Mouse (Mus musculus) cerebellum, postnatal 4 days (tissue): ENCODE measurements around the gene Olfr594.
"Not testable (repeated sequence)": the region's sequence is repeated elsewhere in the genome, so short reads cannot be mapped to it uniquely, and the experiment has no call there.

Experiments used
- DNase-seq, 2 experiments: peaks; one replicate each; pipeline ENCODE4 v3.0.0; 2022; ENCODE audit warnings: low spot score in 2 of 2, mixed read lengths in 1 of 2

Gene Olfr594

DNA sequence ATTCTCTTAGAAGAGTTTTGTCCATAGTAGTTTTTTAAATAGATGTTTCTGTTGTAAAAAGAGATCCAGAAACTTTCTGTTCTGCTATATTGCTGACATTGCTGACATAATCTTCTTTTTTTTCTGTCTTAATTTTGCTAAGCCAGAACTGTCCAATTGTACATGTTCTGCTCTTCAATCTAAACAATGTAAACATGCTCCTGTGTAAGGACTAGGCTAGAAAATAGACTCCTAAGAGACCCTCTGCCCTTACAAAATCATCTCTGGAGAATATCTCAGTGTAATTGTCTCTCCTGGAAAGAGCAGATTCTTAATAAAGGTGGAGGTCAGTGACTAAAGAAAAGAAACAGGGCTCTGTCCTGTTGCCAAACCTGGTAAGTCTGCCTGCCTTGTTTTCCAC, at the start of gene Olfr594:
Gene Olfr594 (plus strand): TSS at position 301 of the 400 bp plus-strand sequence.
- DNase-seq = no peak

DNA sequence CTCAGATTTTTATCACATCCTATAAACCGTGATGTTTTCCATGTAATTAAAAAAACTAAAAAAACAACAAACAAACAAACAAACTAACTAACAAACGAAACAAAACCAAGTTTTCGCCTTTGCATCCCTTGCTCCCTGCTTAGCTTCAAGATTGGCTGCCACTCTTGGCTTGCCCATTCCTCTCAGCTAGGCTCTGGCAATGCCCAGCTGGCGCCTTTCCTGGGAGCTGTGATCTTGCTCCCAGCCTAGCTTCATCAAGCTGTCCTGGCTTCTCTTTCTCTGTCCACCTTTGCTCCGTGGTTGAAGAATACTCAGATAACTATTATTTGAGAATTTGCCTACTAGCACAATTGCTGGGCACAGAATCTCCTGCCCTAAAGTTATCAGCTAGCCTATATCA, 47.1 kb upstream of the Olfr594 start:
- DNase-seq = no peak

DNA sequence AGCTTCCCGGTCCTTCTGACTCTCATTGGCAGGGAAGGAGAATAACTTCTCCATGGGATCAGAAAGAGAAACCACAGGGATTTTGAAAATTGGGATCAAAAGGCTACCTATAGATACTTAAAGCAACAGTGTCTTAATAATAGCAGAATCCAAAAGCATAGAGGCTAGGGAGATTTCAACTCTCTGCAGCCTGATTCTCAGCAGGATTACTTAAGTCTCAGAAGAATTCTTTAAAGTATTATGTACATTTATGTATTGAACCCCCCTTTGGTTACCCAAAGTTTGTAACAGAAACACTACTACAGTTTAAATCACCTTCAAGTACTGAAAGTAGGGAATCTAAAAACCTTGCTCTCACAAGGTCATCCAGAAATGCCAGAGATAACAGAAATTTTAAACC, 38.6 kb upstream of the Olfr594 start, which contains the start of gene Olfr591:
Gene Olfr591 (minus strand): TSS at position 101 of the 400 bp plus-strand sequence.
- no peak for DNase-seq

DNA sequence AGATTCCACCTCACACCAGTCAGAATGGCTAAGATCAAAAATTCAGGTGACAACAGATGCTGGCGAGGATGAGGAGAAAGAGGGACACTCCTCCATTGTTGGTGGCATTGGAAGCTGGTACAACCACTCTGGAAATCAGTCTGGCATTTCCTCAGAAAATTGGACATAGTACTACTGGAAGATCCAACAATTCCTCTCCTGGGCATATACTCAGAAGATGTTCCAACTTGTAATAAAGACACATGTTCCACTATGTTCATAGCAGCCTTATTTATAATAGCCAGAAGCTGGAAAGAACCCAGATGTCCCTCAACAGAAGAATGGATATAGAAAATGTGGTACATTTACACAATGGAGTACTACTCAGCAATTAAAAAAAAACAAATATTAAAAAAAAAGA, 32.3 kb upstream of the Olfr594 start, which contains the start of gene Olfr592:
Gene Olfr592 (plus strand): TSS at position 301 of the 400 bp plus-strand sequence.
- DNase-seq = not testable (repeated sequence)

DNA sequence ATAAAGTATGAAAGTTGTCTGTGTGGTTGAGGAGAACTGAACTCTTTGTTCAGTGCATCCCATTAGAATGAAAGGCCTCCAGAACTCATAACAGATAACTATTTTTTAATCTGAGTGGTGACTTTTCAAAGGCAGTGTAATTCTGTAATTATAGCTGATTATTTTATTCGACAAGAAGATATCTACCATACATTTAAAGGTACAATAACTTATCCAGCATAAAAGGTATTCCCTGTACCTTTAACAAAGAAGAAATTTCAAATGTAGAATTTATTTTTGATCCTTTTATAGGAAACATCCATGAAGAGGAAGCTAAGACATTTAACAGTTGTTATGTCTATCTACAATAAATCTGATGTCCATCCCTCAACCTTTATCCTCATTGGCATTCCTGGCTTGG, 5.2 kb upstream of the Olfr594 start, which contains the start of gene Olfr593:
Gene Olfr593 (plus strand): TSS at position 301 of the 400 bp plus-strand sequence.
- no peak for DNase-seq

DNA sequence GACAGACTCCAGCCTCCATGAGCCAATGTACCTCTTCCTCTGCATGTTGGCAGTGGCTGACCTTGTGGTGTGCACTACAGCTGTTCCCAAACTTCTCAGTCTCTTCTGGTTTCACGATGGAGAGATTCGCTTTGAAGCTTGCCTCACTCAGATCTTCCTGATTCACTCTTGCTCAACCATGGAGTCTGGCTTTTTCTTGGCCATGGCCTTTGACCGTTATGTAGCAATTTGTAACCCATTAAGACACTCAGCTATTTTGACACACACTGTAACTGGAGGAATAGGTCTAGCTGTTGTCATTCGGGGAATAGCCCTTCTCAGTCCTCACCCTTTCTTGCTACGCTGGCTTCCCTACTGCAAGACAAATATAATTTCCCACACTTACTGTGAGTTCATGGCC, 4.7 kb upstream of the Olfr594 start:
- not testable (repeated sequence) for DNase-seq

DNA sequence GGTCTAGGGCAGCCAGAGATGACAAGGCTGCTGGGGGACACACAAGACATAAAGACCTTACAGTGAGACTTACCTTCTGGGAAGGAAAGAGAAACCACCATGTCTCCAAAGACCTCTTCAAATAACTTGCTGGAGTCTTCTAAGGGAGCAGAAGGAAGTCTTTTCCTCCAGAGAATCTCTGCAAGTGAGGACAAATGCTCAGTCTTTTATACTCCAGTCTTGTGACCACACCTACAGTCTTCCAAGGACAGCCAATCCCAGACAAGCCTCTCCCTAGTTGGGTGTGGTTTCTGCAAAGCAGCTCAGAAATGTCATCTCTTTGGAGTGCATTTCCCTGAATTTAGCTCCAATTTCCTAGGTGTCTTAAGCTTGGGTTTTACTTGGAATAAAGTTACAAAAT, 35.6 kb downstream of the Olfr594 start, which contains the start of gene Usp17ld:
Gene Usp17ld (minus strand): TSS at position 101 of the 400 bp plus-strand sequence.
- not testable (repeated sequence) for DNase-seq
